In the genomic region with DNA sequence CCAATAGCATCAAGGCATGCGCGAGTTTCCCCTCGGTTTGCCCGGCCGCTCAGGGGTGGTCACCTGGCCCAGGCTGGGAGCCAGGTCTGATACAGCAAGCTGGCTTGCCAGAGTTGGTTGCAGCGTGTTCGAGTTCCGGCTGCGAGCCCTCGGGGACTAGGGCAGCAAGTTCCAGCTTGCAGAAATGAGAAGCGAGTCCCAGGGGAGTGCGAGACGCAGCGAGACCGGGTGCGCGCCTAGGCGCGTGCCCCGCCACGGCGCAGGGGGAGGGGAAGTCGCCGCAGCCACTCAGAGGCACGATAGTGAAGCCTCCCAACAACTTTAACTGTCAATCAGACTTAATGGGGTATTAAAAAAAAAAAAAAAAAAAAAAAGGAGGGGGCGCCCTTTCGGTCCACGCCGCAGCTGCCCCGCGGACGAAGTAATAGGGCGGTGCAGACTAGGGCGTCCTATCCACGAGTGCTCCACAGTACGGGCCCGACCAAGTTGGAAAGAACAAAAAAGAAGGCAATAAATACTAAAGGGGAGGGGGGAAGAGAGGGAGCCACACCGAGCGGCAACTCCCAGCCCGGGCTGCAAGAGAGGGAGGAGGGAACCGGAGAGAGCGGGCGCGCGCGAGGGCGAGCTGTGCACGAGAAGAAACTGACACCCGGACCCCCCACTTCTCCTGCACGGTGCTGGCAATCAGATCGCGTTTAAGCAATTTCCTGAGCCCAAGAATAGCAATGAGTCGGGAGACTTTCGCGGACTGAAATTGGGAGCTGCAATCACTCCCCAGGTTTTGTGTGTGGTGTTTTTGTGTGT, we compare ENCODE assay signal across 8 mouse cellular contexts. TPM values are rescaled to one million over a fixed set of nuclear protein-coding genes. Genes with fewer than 3 reads are reported as not detected.
DNase-seq lines count a peak whose midpoint lies in the region; ATAC-seq and TF ChIP-seq lines count a peak whose summit lies in the region.

A gene (plus strand): TSS at position 695 of the 804 bp plus-strand sequence.

- H3K27ac ChIP-seq in forebrain, postnatal 0 days (ENCODE audit: low read depth, low read length): peak within 1 kb of the TSS; percentile 10; the same call in 1 of the 2 replicates
- peak within 1 kb of the TSS; percentile 85 for H3K27ac ChIP-seq in layer of hippocampus, adult 2 months
- H3K27ac ChIP-seq in lung, embryonic 16.5 days (ENCODE audit: low read length): peak within 1 kb of the TSS; percentile 92

- peak within 1 kb of the TSS; percentile 52 for H3K9ac ChIP-seq in forebrain, postnatal 0 days
- peak within 1 kb of the TSS; percentile 76 for H3K9ac ChIP-seq in lung, embryonic 16.5 days (ENCODE audit: low read length)

- peaks cover 3% of the 10 kb centered on the region; the same call in 1 of the 2 replicates for H3K4me1 ChIP-seq in forebrain, postnatal 0 days (ENCODE audit: insufficient read depth)
- H3K4me1 ChIP-seq in lung, embryonic 16.5 days (replicated peaks; ENCODE audit: control insufficient read depth, insufficient read depth, low read length): peaks cover 32% of the 10 kb centered on the region

- no peaks in the 10 kb centered on the region for H3K9me3 ChIP-seq in forebrain, postnatal 0 days (ENCODE audit: low read length)
- H3K9me3 ChIP-seq in lung, embryonic 16.5 days (ENCODE audit: control insufficient read depth, low read length): no peaks in the 10 kb centered on the region

- TF ChIP-seq CTCF in forebrain, postnatal 0 days (IDR thresholded peaks at IDR 0.05; ENCODE audit: low read depth): no peak
- TF ChIP-seq CTCF in layer of hippocampus, adult 2 months (conservative IDR thresholded peaks at IDR 0.05): no peak

- WGBS in forebrain, postnatal 0 days: under 1% methylated on average over 55 of the region's 55 CpGs
- WGBS in lung, embryonic 16.5 days: under 1% methylated on average over 55 of the region's 55 CpGs

- H3K27me3 ChIP-seq in forebrain, postnatal 0 days (ENCODE audit: insufficient read depth, low read length): peaks cover 8% of the 10 kb centered on the region
- no peaks in the 10 kb centered on the region for H3K27me3 ChIP-seq in lung, embryonic 16.5 days (ENCODE audit: control insufficient read depth, insufficient read depth, low read depth, low read length)

- intact Hi-C loops in heart, postnatal 36 days (cut with DNase I): loop anchor here (2.0 to 5.0 kb wide), 3 partner anchors 38 to 390 kb away; no protein-coding TSS in a partner anchor

- no peaks in the 10 kb centered on the region for H3K36me3 ChIP-seq in forebrain, postnatal 0 days (ENCODE audit: insufficient read depth)
- H3K36me3 ChIP-seq in lung, embryonic 16.5 days (ENCODE audit: control insufficient read depth, insufficient read depth, low read length): no peaks in the 10 kb centered on the region

- ATAC-seq in forebrain, postnatal 0 days: peak; percentile 64
- ATAC-seq in lung, embryonic 16.5 days (ENCODE audit: low read depth): peak; percentile 76

- peak; percentile 76 for DNase-seq in ES-CJ7 (ENCODE audit: low read depth, low spot score)
- DNase-seq in cerebellum, adult 18-20 months: peak; percentile 47 to 52
- peak; percentile 69 for DNase-seq in forebrain, postnatal 0 days
- DNase-seq in heart, postnatal 36 days: peak; percentile 86 to 89
- DNase-seq in layer of hippocampus, adult 2 months (ENCODE audit: low spot score in 2 of 2): peak; percentile 57 to 67
- peak; percentile 80 for DNase-seq in ovary, adult 18-20 months (ENCODE audit: low spot score)
- peak; percentile 90 for DNase-seq in thymus, postnatal 0 days (ENCODE audit: low spot score)

- H3K4me2 ChIP-seq in forebrain, postnatal 0 days (ENCODE audit: low read depth): peak within 1 kb of the TSS; percentile 90
- peak within 1 kb of the TSS; percentile 87 for H3K4me2 ChIP-seq in lung, embryonic 16.5 days (ENCODE audit: low read depth, low read length)

- H3K4me3 ChIP-seq in forebrain, postnatal 0 days (ENCODE audit: low read depth, low read length): peak within 1 kb of the TSS; percentile 47
- peak within 1 kb of the TSS; percentile 65 for H3K4me3 ChIP-seq in layer of hippocampus, adult 2 months
- peak within 1 kb of the TSS; percentile 69 for H3K4me3 ChIP-seq in lung, embryonic 16.5 days (ENCODE audit: low read length)

RNA-seq across cellular contexts. Expression of the gene that starts here (rescaled TPM):
- total RNA-seq in forebrain, postnatal 0 days (2014; rRNA removed): 13.6 and 17.5 TPM in 2 replicates
- 23.0 and 26.2 TPM in 2 replicates for polyA plus RNA-seq in forebrain, postnatal 0 days (2015; fragmentation: Nextera tagmentation; extraction: Ambion mirVana)
- total RNA-seq in heart, postnatal 36 days (2021): 100 to 1,000 TPM; 139 to 162 TPM
- total RNA-seq in layer of hippocampus, adult 2 months (2021): 10 to 100 TPM; 26.7 to 29.0 TPM
- polyA plus RNA-seq in lung, embryonic 16.5 days (2015; fragmentation: Nextera tagmentation; extraction: Ambion mirVana): 67.6 and 77.3 TPM in 2 replicates
- 129 and 131 TPM in 2 replicates for polyA plus RNA-seq in thymus, postnatal 0 days (2015; fragmentation: Nextera tagmentation; extraction: Ambion mirVana)

Comparison
In these comparisons a context has a peak if more than half of its experiments do, and no peak if none do; other contexts are left out.
1. Peak in every context shown above with its lines: DNase-seq, ATAC-seq, H3K4me3 ChIP-seq and H3K27ac ChIP-seq.
2. H3K27ac ChIP-seq: peak in every context shown above with its lines; median percentile 92 in lung, embryonic 16.5 days; 85 in layer of hippocampus, adult 2 months; 10 in forebrain, postnatal 0 days.